Mouse (Mus musculus) megakaryocyte, adult 5-6 weeks (primary cell): ENCODE results near the gene Wdfy3. TPM values are rescaled to one million over a fixed set of nuclear protein-coding genes. Genes with fewer than 3 reads are reported as not detected.
A peak's percentile ranks its signal among the peaks of the same experiment; 100 is the strongest.
"Not testable (repeated sequence)": the region's sequence is repeated elsewhere in the genome, so short reads cannot be mapped to it uniquely, and the experiment has no call there.

Experiments used
- ATAC-seq: 2 replicates; pipeline ENCODE4 v1.8.0; 2016; ENCODE audit warnings: mild to moderate bottlenecking, inconsistent platforms; ENCODE audit not compliant: poor library complexity, severe bottlenecking
- total RNA-seq, 2 experiments: library from RNA; stranded (forward) in 1 of 2; stranded (reverse) in 1 of 2; fragments of 153-499, 151-499 nt in 1 of 2; fragments of 221-1000, 200-1000 nt in 1 of 2; gene quantifications; 2 replicates each; pipeline versions ENCODE4 v1.2.3 to v1.2.4; 2015 to 2017

The Wdfy3 gene
- total RNA-seq, 2 experiments from 2014 or later = 11.5 to 20.3 TPM

- no peak for ATAC-seq
These were observed 63.3 kb downstream of the Wdfy3 start for GRCm38 (mm10) chr5:102006218-102006941.

- ATAC-seq = no peak
These were observed 66.3 kb downstream of the Wdfy3 start for GRCm38 (mm10) chr5:102003371-102003770.

- no peak for ATAC-seq
These were observed 68.7 kb downstream of the Wdfy3 start for GRCm38 (mm10) chr5:102001026-102001425.

GRCm38 (mm10) chr5:101998971-101999370, 70.8 kb downstream of the Wdfy3 start:
- ATAC-seq = peak; percentile 73

GRCm38 (mm10) chr5:101996036-101996735, 73.5 kb downstream of the Wdfy3 start:
- no peak for ATAC-seq

GRCm38 (mm10) chr5:101995451-101995995, 74.2 kb downstream of the Wdfy3 start:
- peak; percentile 80 for ATAC-seq

- no peak for ATAC-seq
These were observed 75.7 kb downstream of the Wdfy3 start for GRCm38 (mm10) chr5:101993996-101994395.

GRCm38 (mm10) chr5:101992969-101993670, 76.6 kb downstream of the Wdfy3 start:
- ATAC-seq = no peak

- no peak for ATAC-seq
These were observed 79.3 kb downstream of the Wdfy3 start for GRCm38 (mm10) chr5:101990298-101990845.

GRCm38 (mm10) chr5:101988476-101988875, 81.2 kb downstream of the Wdfy3 start:
- no peak for ATAC-seq

- ATAC-seq = no peak
These were observed 83.0 kb downstream of the Wdfy3 start for GRCm38 (mm10) chr5:101986694-101987093.

GRCm38 (mm10) chr5:101982239-101982638, 87.5 kb downstream of the Wdfy3 start:
- no peak for ATAC-seq

GRCm38 (mm10) chr5:101979594-101979993, 90.1 kb downstream of the Wdfy3 start:
- no peak for ATAC-seq

- not testable (repeated sequence) for ATAC-seq
These were observed 97.1 kb downstream of the Wdfy3 start for GRCm38 (mm10) chr5:101972594-101972993.

- ATAC-seq = peak; percentile 88
These were observed 101.4 kb downstream of the Wdfy3 start for GRCm38 (mm10) chr5:101968153-101968851.

- ATAC-seq = peak; percentile 69
These were observed 101.9 kb downstream of the Wdfy3 start for GRCm38 (mm10) chr5:101967832-101968152.

GRCm38 (mm10) chr5:101962824-101963223, 106.9 kb downstream of the Wdfy3 start:
- ATAC-seq = no peak

GRCm38 (mm10) chr5:101959369-101959768, 110.4 kb downstream of the Wdfy3 start:
- ATAC-seq = no peak

- ATAC-seq = no peak
These were observed 110.8 kb downstream of the Wdfy3 start for GRCm38 (mm10) chr5:101958941-101959340.

- ATAC-seq = no peak
These were observed 112.3 kb downstream of the Wdfy3 start for GRCm38 (mm10) chr5:101957419-101957818.
